Mouse (Mus musculus) large intestine, adult 2 months (tissue): ENCODE results near the gene Lif. TPM values are rescaled to one million over a fixed set of nuclear protein-coding genes. Genes with fewer than 3 reads are reported as not detected.
A peak's percentile ranks its signal among the peaks of the same experiment; 100 is the strongest.

Experiments used
- DNase-seq: peaks from one replicate; pipeline ENCODE4 v3.0.0-alpha.2; 2012; ENCODE audit warnings: low read depth, low spot score
- WGBS: fragments of 180-500 bp; shearing (Covaris S2); methylation state at CpG from one replicate; pipeline ENCODE4 v1.1.7; 2018; 5-methylcytosine and 5-hydroxymethylcytosine counted together
- polyA plus RNA-seq: library from polyadenylated mRNA; depleted of rRNA; stranded (reverse); fragments of >200 nt; gene quantifications from 2 replicates; pipeline ENCODE4 v1.2.3, GENCODE M21; 2012; rRNA removed

Lif gene
- 2.9 and 4.0 TPM in 2 replicates for polyA plus RNA-seq

DNA sequence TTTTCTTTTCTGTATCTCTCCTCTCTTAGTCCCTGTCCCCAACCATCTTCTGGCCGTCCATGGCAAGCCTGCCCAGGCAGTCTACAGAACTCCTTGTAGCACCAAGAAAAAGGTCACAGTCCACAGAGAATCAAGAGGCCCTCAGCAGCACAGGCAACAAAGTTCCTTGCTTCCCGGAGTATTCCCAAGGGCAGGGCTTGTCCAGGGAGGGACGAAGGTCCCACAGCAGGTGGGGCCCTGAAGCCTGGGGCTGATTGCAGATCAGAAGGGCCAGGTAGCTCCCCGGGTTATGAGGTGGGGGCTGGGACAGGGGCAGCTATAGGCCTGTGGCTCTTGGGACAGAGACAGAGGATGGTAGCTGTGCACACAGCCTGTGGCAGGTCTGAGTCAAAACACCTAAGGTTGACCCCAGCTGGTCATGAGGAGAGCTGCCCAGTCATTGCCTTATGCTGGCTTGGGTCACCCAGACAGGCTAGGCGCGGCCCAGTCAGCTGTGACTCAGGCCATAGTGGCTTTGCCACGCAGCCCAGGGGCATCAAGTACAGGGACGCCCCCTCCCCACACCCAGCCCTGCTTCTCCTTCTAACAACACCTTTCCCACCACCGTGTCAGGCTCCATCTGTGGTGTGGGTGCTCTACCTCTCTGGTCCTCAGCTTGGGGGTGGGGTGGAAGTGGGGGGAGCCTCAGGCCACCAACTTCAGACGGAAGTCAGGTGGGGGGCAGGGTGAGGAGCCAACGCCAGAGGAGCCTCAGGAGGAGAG lies at the start of gene Lif:
TSS of gene Lif (plus strand) at position 712 of the 762 bp plus-strand sequence.
- 47% methylated on average over 11 of the region's 11 CpGs for WGBS
- no peak for DNase-seq

DNA sequence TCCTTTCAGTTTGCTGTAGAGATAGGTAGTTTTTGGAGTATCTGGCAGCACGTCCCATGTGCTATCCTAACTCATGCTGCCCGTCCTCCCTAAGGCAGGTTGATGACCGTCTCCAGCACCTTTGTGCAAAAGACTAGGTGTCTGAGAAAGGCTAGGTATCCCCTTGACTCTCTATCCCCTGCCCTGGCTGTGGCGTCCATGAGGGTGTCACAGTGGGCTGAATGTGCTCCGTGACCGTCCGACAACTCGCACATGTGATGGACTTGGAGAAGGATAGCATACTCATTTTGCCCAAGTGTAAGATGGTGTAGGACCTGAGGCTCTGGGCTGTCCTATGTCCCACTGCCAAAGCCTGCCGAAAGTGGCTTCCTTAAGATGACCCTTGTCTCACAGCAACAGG lies 49.7 kb upstream of the Lif start:
- no peak for DNase-seq
- WGBS, result 95% methylated on average over 9 of the region's 9 CpGs

DNA sequence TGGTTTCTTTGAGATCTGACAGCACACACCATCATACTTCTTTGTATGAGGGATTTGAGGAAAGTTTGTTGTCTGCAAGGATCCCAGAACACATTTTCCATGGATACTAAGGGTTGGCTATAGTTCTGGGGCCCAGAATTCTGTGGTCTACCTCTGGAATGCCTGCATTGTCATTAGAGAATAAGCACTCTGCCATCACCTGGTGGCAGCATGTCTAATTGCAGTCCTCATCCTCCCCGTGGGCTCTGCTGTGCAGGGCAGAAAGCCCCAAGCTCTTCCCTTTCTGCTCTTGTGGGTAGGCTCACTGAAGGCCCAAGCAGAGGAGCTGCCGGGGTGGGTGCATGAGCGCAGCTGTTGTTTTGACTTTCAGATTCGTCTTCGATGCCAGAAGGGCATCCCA lies 47.8 kb upstream of the Lif start:
- WGBS, result 77% methylated on average over 5 of the region's 5 CpGs

DNA sequence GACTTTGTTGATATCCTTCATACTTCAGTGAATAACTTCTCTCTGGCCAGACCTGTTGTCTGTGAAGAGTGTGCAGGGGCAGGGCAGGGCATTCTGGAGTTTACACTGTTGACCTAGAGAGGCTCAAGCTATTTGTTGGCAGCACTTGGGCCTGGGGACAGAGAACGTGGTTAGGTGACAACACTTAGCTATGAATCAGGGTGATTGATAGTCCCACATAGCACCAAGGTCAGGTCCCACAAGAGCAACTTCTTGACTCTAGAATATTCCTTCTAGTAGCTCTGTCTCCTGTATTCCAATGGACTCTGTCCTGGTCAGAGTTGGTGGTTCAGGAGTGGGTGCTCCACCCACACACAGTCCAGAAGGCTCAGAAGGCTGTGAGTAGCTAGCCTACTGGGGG lies 46.6 kb upstream of the Lif start:
- WGBS, result 76% methylated on average over 1 of the region's 1 CpGs
- no peak for DNase-seq

More for the DNA sequence above, 47.8 kb upstream of the Lif start:
- no peak for DNase-seq

- WGBS, result 89% methylated on average over 10 of the region's 10 CpGs
- no peak for DNase-seq
Measured at GRCm38 (mm10) chr11:4213107-4213506, 44.2 kb upstream of the Lif start.

- 95% methylated on average over 14 of the region's 14 CpGs for WGBS
Measured at GRCm38 (mm10) chr11:4214572-4214971, 42.8 kb upstream of the Lif start.

DNA sequence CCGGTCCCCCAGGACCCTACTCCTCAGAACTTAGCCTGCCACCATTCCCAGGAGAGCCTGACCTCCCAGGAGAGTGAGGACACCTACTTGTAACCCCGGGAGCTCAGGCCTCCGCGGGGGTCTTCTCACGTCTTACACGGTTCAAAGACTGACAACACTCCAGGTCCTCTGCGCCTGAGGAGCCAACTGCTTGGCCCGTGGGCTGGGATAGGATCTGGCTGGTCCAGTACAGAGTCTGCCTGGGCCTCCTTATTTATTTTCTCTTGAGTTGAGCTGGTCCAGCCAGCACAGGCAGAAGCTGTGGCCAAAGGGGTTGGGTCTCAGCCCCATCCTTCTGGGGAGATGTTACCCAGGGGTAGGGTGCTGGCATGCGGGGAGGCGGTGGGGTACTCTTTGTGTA lies 42.3 kb upstream of the Lif start:
- 86% methylated on average over 10 of the region's 10 CpGs for WGBS
- DNase-seq, result no peak

More at GRCm38 (mm10) chr11:4214572-4214971, 42.8 kb upstream of the Lif start:
- DNase-seq, result no peak

- 83% methylated on average over 9 of the region's 9 CpGs for WGBS
- DNase-seq, result no peak
Measured at GRCm38 (mm10) chr11:4216248-4217000, 40.9 kb upstream of the Lif start.

GRCm38 (mm10) chr11:4217914-4218629 lies 39.3 kb upstream of the Lif start, which contains the start of gene Castor1:
Gene Castor1 (plus strand): TSS chr11:4218225.
- peak; percentile 74 for DNase-seq

DNA sequence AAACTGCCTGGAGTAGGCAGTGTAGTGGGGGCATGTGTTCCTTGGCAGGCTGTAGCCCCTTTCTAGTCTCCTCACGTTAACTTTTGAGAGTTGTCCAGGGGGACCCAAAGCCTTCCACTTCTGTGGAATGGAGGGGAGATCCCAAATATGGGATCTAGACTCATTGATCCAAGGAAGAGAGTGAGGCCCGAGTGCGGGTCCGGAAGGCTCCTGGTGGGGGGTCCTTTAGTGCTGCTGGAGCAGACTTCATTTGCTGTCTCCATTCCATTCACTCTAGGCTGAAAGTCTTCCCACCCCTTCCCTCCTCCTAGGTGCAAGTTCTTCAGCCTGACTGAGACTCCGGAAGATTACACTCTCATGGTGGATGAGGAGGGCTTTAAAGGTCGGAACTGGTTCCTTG lies 38.7 kb upstream of the Lif start:
- WGBS, result 37% methylated on average over 6 of the region's 6 CpGs
- DNase-seq, result no peak

More at GRCm38 (mm10) chr11:4217914-4218629, 39.3 kb upstream of the Lif start, which contains the start of gene Castor1:
- under 1% methylated on average over 56 of the region's 56 CpGs for WGBS

DNA sequence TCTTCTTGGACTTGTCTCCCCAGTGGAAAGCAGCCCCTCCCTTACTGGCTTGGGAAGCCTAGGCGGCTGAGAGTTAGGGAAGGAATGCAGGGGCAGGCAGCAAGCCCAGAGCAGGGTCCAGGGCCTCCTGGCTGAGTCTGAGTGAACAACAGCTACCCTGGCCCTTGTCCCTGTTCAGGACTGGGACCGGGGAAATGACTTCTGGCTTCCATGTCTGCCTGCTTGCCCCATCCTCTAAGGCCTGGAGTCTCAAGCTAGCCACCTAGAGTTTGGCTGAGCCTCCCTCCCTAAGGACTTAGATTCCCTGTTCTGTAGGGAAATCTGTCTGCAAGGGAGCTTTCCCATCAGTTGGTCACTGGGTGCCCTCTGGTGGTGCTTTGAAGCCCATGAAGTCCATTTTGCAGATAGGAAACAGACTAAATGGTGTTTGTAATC lies 38.0 kb upstream of the Lif start:
- WGBS, result 22% methylated on average over 2 of the region's 2 CpGs
- peak; percentile 56 for DNase-seq

- no peak for DNase-seq
- WGBS, result 58% methylated on average over 9 of the region's 9 CpGs
Measured at GRCm38 (mm10) chr11:4219908-4220307, 37.4 kb upstream of the Lif start.

GRCm38 (mm10) chr11:4220443-4221400 lies 36.6 kb upstream of the Lif start:
- 60% methylated on average over 28 of the region's 28 CpGs for WGBS
- peak; percentile 42 for DNase-seq

DNA sequence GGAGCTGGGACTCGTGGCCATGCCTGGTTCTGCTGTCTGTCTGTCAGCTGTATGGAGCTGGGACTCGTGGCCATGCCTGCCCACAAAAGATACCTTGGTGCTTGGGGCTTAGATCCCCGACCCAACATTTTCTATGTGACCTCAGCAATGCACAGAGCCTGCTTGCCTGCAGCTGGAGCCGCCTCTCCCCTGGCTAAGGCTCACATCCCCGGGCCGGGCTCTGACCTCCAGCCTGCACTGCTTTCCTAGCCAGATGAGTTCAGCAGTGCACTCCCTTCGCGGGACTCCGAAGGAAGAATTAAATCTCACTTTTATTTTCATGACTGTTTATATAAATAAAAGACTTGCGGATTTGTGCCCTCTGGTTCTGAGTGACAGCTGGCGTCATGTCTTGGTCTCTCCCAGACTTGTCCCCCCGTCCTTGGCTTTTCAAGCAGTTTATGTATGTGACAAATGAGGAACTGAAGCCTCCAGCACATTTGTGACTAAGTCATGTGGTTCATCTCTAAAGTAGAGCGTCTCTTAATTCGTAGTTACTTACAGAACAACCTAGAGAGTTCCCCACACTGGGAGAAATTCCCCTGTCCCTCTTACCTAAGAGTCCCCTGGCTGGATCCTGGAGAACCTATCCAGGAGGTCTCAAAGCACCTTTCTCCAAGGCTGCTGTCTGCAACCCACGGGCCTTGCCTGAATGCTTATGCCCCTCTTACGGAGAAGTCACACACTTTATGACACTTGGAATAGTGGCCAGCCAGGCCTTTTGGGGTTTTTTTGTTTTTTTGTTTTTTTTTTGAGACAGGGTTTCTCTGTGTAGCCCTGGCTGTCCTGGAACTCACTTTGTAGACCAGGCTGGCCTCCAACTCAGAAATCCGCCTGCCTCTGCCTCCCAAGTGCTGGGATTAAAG lies 35.1 kb upstream of the Lif start:
- 73% methylated on average over 17 of the region's 17 CpGs for WGBS
- no peak for DNase-seq

DNA sequence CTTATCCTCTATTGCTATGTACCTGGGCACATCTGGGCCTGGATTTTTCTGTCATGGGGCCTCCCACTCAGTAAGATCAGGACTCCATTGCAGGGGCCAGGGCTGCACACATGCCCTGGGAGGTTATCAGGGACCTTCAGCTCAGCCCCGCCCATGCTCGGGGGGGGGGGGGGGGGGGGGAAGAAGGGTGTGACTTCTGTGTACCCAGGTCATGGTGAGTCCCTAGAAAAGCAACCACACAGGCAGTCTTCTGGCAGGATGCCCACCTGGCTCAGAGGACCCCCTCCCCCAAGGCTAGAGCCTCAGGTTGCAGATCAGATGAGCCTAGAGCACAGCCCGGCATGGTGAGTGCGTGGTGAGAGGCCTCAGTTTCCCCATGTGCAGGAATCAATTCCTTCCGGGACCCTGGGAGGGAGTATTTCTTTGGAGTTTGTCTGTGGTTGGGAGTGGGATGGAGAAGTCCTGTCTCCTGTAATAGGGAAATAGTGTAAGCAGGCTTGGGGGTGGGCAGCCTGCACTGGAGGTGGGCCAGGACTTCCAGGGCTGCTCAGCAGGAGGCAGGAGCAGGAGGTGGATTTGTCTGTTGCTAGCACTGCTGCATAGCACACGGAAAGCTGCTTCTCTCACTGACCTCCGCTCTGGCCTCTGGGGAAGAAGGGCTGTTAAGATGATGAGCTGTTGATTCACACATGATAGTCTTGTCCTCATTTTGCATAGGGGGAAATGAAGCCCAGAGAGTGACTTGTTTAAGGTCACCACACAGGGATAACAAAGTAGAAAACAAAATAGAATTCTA lies 33.8 kb upstream of the Lif start:
- 46% methylated on average over 7 of the region's 7 CpGs for WGBS
- DNase-seq, result no peak

- no peak for DNase-seq
Measured at GRCm38 (mm10) chr11:4224223-4224622, 33.1 kb upstream of the Lif start.

More at GRCm38 (mm10) chr11:4224223-4224622, 33.1 kb upstream of the Lif start:
- 68% methylated on average over 2 of the region's 2 CpGs for WGBS
